Mouse (Mus musculus) neural tube, embryonic 12.5 days (tissue): ENCODE measurements around the gene Junb. TPM values are rescaled to one million over a fixed set of nuclear protein-coding genes. Genes with fewer than 3 reads are reported as not detected.

ENCODE experiments used
- ATAC-seq: fragments of 200-750 bp; cut with Nextera tagmentation; 2 replicates; pipeline ENCODE4 v1.8.0; 2017; ENCODE audit warnings: low read depth, mild to moderate bottlenecking, moderate TSS enrichment, moderate library complexity; ENCODE audit not compliant: low FRiP score
- H3K27ac ChIP-seq: fragments of 300-500 bp; sonication (generic); 2 replicates; pipeline ENCODE4 v1.5.1; 2016
- H3K27me3 ChIP-seq: fragments of 300-500 bp; sonication (generic); replicated peaks from 2 replicates; pipeline ENCODE4 v1.6.1; 2016; ENCODE audit warnings: mild to moderate bottlenecking
- H3K36me3 ChIP-seq: fragments of 300-500 bp; sonication (generic); 2 replicates; pipeline ENCODE4 v1.6.1; 2016; ENCODE audit warnings: mild to moderate bottlenecking
- H3K4me1 ChIP-seq: fragments of 300-500 bp; sonication (generic); 2 replicates; pipeline ENCODE4 v1.6.1; 2016
- H3K4me2 ChIP-seq: fragments of 300-500 bp; sonication (generic); replicated peaks from 2 replicates; pipeline ENCODE4 v1.6.1; 2016; ENCODE audit warnings: mild to moderate bottlenecking
- H3K4me3 ChIP-seq: fragments of 300-500 bp; sonication (generic); 2 replicates; pipeline ENCODE4 v1.5.1; 2016
- H3K9ac ChIP-seq: fragments of 300-500 bp; sonication (generic); 2 replicates; pipeline ENCODE4 v1.6.1; 2016; ENCODE audit warnings: mild to moderate bottlenecking
- H3K9me3 ChIP-seq: fragments of 300-500 bp; sonication (generic); 2 replicates; pipeline ENCODE4 v1.6.1; 2016; ENCODE audit warnings: mild to moderate bottlenecking
- WGBS: fragments of 180-500 bp; shearing (Covaris S2); methylation state at CpG from one replicate; pipeline ENCODE4 v1.1.7; 2016; 5-methylcytosine and 5-hydroxymethylcytosine counted together
- polyA plus RNA-seq: library from polyadenylated mRNA; unstranded; fragments of >200 nt; fragmentation: Nextera tagmentation; extraction: Ambion mirVana; gene quantifications from 2 replicates; pipeline ENCODE4 v1.2.1, GENCODE M21; 2016

Gene Junb
- polyA plus RNA-seq, 1 experiment from 2014 or later = 9.9 TPM

DNA sequence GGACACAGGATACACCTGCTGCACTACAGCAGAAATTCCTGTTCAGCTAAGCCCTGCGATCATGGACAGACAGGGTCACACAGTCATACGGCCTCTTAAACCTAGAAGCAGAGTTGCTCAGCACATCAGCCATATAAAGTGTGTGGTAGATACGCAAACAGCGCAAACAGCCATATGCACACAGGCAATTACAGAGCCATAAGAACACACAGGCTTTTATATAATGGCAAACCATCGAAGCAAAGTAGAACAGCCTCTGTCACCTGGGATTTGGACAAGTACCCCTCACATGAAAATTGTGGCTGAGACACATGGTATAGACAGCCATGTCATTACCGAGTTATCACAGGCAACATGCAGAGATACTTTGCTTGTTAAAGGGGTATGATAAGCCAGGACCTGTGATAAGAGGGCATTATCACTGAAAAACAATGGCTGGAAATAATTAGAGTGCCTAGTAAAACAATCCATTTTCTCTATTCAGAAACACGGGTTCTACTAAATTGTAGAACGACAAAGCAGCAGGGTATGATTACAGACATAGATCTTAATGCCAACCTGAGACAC is 7.9 kb upstream of the Junb start:
- no peak overlapping the region for H3K27ac ChIP-seq

DNA sequence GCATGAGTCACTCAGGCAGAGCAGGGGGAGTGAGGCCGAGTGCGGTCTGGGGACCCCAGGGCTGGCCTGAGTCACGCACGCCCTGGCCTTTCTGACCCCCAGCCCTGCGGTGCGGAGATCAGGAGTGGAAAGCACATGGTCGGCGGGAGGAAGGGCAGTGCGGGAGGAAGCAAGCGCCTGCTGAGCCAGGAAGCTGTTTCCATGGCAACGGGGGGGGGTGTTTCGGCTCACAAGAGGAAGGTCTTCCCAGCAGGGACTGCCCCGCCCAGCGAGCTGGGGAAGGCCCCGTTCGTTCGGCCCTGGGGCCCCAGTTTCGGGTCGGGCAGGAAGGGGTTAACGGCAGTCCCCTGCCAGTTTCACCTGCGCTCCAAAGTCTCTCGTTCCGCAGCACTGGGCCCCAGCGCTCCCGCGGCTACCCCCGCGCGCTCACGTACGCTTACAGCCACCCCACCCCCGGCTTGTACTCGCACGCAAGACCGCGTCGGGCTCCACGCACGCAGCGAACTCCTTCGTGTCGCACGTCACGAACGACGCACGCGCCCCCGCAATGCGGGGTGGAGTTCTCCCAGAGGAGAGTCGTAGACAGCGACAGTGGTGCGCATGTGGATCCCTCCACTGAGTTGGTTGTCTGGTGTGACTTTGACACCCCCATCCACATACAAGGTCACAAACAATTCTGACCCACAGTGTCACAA is 7.3 kb upstream of the Junb start:
- Histone ChIP-seq H3K4me3 (peak overlapping the region; percentile 43), H3K36me3 (no peaks in the 10 kb centered on the region), H3K27me3 (peaks cover 42% of the 10 kb centered on the region), H3K4me2 (peak overlapping the region; percentile 99), H3K4me1 (peaks cover 27% of the 10 kb centered on the region), H3K9ac (peak overlapping the region; percentile 57), H3K9me3 (no peaks in the 10 kb centered on the region), H3K27ac (no peak overlapping the region)
- under 1% methylated on average over 53 of the region's 53 CpGs for WGBS
- peak; percentile 3; the same call in 1 of the 2 replicates for ATAC-seq

More for the DNA sequence above, 7.9 kb upstream of the Junb start:
- Histone ChIP-seq H3K36me3 (no peaks in the 10 kb centered on the region), H3K27me3 (peaks cover 37% of the 10 kb centered on the region), H3K4me1 (peaks cover 26% of the 10 kb centered on the region), H3K4me3 (peak overlapping the region; percentile 43; the same call in 1 of the 2 replicates), H3K9ac (no peak overlapping the region; the same call in 1 of the 2 replicates), H3K4me2 (peak overlapping the region; percentile 99), H3K9me3 (no peaks in the 10 kb centered on the region)
- 41% methylated on average over 8 of the region's 8 CpGs for WGBS
- no peak for ATAC-seq

DNA sequence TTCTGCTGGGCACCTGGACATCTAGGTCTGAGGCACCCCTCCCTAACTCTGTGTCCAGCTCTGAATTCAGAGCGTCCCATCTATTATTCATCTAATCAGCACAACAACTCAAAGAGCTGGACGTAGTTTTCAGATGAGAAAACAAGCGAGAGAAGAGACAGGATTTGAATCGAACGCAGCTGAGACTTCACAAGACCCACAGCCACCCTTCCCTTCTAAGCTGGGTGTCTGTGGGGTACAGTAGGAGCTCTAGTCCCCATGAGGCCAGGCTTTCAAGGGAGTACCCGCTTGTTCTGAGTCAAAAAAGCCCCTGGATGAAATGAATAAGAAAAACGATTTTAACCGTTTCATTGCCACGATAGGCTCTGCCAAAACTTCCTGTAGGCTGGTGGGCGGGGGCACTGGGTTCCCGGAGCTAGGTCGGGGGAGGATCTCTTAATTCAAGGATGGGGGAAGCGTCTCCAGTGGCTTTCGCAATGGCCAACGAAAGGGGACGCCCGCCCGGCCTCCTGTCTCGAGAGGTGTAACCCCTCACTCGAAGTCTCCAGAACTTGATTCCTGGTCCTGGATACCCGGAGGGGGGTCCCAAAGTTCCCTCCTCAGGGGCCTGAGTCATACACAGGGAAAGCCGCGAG is 6.6 kb upstream of the Junb start:
- WGBS = under 1% methylated on average over 23 of the region's 23 CpGs
- Histone ChIP-seq H3K4me2 (peak overlapping the region; percentile 99), H3K27ac (no peak overlapping the region), H3K4me3 (peak overlapping the region; percentile 43), H3K27me3 (peaks cover 43% of the 10 kb centered on the region), H3K36me3 (no peaks in the 10 kb centered on the region), H3K9me3 (no peaks in the 10 kb centered on the region), H3K4me1 (peaks cover 29% of the 10 kb centered on the region), H3K9ac (peak overlapping the region; percentile 57)
- no peak for ATAC-seq

DNA sequence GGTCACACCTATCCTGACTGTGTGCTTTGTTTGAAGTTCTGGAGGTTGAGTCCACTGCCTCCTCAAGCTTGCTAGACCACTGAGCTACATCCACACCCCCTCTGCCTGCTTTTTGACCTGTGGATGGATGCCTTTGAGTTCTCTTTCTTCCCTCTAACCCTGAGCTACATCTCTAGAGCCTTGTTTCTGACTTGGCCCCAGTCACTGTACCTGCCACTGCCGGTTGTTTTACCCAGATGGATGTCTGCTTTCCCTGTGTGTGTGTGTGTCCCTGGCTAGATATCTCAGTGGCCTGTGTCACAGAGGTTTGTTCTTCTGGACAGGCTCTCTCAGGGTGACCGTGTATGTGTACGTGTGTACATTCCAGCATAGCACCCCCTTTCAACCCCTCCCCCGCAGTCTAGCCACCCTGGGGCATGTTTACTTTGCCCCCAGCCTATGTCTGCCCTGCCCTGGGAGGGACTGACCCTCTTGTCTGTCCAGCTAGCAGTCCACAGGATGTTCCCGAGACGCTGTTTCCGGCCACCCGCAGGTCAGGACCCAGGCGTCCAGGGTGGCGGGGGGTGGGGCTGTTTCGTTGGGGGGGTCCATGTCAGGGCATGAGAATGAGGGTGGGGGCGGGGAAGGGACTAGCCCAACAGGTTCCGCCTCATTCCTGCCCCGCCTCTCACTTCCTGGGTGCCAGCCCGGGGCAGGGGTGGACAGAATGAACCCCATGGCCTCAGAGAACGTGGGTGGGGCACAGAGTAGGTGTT is 6.0 kb upstream of the Junb start:
- Histone ChIP-seq H3K27ac (no peak overlapping the region), H3K9ac (no peak overlapping the region)

DNA sequence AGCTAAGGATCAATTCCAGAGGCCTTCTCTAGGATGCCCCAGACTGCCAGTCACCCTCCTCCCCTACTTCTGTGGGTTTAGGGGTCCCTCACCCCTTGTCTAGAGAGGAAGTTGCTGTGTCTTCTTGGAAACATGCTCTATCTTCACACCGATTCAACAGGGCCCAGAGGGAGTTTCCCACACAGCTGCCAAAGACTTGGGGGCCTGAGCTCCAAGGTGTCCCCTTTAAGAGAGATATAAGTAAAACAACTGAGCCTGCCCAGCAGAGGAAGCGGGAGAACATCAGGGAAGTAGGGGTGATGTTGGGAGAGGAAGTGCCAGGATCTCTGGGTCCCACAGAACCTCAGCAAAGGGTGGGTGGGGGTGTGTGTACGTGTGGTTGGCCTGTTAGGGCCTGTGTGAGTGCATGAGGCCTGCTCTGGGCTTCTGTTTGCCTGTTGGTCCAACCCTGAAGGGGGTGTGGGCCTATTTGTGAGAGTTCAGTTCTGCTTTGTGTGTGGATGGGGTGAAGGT is 4.0 kb upstream of the Junb start:
- peaks cover 55% of the 10 kb centered on the region for H3K27me3 ChIP-seq
- WGBS = 62% methylated on average over 3 of the region's 3 CpGs
- ATAC-seq = no peak
- H3K4me3 ChIP-seq = no peak overlapping the region
- H3K4me2 ChIP-seq = 0 out of 2 replicates have a peak overlapping the region, but pooled peaks have one; percentile 3
- no peaks in the 10 kb centered on the region for H3K36me3 ChIP-seq
- no peaks in the 10 kb centered on the region for H3K9me3 ChIP-seq
- H3K9ac ChIP-seq = no peak overlapping the region
- H3K4me1 ChIP-seq = peaks cover 53% of the 10 kb centered on the region
- H3K27ac ChIP-seq = no peak overlapping the region

More for the DNA sequence above, 6.0 kb upstream of the Junb start:
- no peak overlapping the region for H3K4me3 ChIP-seq
- no peaks in the 10 kb centered on the region for H3K9me3 ChIP-seq
- 12% methylated on average over 16 of the region's 16 CpGs for WGBS
- peaks cover 47% of the 10 kb centered on the region for H3K27me3 ChIP-seq
- no peak for ATAC-seq
- H3K4me2 ChIP-seq = peak overlapping the region; percentile 99
- H3K4me1 ChIP-seq = peaks cover 36% of the 10 kb centered on the region
- H3K36me3 ChIP-seq = no peaks in the 10 kb centered on the region

DNA sequence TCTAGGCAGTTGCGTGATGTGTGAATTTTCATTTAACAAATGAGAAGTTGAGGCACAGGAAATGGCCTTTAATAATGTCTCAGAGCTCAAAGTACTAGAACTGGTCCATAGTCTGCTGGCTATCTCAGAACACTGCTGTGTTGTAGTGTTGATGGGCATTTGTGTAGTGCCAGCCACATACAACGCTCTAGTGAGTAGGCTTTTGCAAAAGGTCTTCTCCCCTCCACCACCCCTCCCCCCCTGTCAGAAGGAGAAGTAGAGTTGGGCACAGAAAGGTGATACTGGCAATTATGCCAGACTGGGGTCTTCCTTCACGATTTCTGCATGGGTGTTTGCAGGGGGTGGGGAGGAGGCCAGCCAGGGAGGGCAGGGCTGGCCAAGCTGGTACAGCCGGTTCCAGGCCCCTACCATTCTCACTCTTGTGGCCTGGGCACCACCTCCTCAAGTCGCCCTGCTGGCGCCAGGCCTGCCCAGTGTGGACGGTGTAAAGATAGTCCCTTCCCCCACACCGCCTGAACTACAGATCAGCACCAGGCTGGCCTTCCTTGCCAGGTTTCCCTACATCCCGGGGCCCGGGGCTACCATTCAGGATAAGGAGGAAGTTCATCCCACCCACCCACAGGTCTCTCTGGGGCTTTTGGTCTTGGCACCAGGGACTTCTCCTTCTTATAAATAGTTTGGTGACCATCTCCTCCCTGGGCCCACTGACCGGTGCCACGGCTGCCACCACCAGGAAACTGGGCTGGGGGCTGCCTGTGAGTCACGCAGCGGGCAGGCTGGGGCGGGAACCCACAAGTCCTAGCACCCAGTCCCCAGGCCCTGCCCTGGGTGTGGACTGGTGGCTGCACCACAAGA is 3.4 kb upstream of the Junb start:
- Histone ChIP-seq H3K9ac (no peak overlapping the region), H3K27ac (no peak overlapping the region), H3K4me3 (no peak overlapping the region), H3K27me3 (peaks cover 59% of the 10 kb centered on the region), H3K4me1 (peaks cover 60% of the 10 kb centered on the region), H3K36me3 (no peaks in the 10 kb centered on the region), H3K4me2 (no peak overlapping the region), H3K9me3 (no peaks in the 10 kb centered on the region)
- WGBS = 86% methylated on average over 15 of the region's 15 CpGs
- ATAC-seq = no peak

DNA sequence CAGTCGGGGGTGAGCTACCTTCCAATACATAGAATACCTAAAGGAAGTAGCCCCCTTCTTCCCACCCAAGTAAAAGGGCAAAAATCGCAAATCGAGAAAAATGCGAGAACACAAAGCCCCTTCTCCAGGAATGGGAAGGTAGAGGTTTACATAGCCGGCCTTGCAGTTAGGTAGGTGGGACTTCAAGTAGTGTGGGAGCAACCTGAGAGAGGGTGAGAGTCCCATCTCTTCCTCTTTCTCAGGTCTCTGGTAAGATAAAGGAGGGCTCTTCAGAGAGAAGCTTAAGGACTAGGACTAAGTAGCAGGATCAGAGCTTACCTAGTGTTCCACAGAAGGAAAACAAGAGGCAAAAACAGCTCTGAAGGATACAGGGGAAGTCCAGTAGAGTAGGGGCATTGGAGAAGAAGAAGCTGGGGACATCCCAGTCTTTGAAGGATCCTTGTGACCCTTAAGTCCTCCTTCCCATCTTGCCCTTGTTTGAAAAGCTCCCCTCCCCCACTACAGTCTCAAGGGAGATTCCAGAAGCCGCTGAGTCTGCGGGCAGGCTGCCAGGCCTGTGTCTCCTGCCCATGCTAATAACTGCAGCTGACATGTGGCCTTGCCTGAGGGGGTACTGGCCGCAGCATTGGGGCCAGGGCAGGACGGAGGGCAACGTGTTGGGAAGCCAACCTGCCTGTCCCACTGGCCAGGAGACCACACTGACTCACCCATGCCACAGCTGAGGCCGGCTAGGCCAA is 2.3 kb upstream of the Junb start:
- no peak for ATAC-seq
- H3K4me2 ChIP-seq = peak overlapping the region; percentile 98
- no peak overlapping the region for H3K27ac ChIP-seq
- H3K4me1 ChIP-seq = peaks cover 65% of the 10 kb centered on the region
- H3K4me3 ChIP-seq = no peak overlapping the region
- H3K27me3 ChIP-seq = peaks cover 51% of the 10 kb centered on the region
- 0 out of 2 replicates have a peak overlapping the region, but pooled peaks have one; percentile 40 for H3K9ac ChIP-seq
- H3K36me3 ChIP-seq = no peaks in the 10 kb centered on the region
- 37% methylated on average over 11 of the region's 11 CpGs for WGBS
- no peaks in the 10 kb centered on the region for H3K9me3 ChIP-seq

DNA sequence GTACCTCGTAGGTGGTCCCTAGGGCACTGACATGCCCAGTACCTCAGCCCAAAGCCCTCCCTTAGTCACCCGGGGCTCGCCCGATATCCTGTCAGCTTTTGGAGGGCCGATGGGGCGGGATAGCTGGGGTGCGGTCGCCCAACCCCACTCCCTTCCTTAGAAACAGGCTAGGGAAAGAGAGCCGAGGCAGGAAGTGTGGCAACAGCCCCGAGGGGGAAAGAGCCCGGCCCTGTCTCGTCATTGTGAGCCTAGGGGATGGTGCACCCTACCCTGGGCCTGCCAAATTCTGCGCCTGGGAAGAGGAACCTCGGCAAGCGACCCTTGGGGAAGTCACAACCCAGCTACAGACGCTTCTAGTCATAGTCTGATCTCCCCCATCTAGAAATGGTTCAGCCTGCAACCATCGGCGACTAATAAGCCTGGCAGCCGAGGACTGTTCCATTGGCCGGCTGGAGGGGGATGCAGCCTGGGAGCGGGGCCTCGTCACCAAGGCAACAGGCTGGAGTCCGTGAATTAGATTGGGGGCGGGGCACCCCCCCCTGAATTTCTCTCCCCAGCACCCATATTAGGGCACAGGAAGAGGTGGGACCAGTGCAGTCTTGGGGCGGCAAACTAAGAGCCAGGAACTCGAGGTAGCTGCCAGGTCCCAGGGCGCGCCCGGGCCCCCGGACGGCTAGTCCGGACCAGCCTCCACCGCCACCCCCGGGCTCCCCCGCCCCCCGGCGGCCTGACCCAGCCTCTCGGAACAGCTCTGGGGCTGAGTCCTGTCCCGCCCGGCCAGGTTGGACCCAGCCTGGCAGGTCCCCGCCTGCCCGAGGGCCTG is 1.3 kb upstream of the Junb start:
- Histone ChIP-seq H3K9me3 (no peaks in the 10 kb centered on the region), H3K27ac (no peak overlapping the region), H3K4me2 (peak overlapping the region; percentile 98), H3K27me3 (peaks cover 47% of the 10 kb centered on the region), H3K4me1 (peaks cover 60% of the 10 kb centered on the region), H3K4me3 (peak overlapping the region; percentile 26), H3K9ac (peak overlapping the region; percentile 48), H3K36me3 (no peaks in the 10 kb centered on the region)
- WGBS = 3% methylated on average over 41 of the region's 42 CpGs
- peak; percentile 6; the same call in 1 of the 2 replicates for ATAC-seq

DNA sequence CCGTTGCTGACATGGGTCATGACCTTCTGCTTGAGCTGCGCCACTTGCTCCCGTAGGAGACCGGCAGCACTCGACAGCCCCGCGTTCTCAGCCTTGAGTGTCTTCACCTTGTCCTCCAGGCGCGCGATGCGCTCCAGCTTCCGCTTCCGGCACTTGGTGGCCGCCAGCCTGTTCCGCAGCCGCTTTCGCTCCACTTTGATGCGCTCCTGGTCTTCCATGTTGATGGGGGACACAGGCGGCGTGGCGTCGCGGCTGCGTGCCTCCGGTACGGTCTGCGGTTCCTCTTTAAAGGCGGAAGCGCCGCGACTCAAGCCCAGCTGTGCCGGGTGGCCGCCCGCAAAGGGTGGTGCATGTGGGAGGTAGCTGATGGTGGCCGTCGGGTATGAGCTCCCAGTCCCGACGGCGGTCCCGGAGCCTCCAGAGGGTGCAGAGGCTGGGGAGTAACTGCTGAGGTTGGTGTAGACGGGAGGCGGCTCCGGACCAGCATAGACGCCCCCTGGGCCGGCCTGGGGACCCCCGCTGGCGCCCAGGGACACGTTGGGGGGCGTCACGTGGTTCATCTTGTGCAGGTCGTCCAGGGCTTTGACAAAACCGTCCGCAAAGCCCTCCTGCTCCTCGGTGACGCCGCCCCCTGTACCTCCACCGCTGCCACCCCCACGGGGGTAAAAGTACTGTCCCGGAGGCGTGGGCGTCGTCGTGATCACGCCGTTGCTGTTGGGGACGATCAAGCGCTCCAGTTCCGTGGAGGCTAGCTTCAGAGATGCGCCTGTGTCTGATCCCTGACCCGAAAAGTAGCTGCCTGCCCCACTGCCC is 877 bp downstream of the Junb start:
- no peak for ATAC-seq
- no peaks in the 10 kb centered on the region for H3K9me3 ChIP-seq
- no peak overlapping the region for H3K27ac ChIP-seq
- H3K4me1 ChIP-seq = peaks cover 56% of the 10 kb centered on the region
- peaks cover 16% of the 10 kb centered on the region for H3K36me3 ChIP-seq
- H3K27me3 ChIP-seq = peaks cover 40% of the 10 kb centered on the region
- WGBS = 1% methylated on average over 70 of the region's 70 CpGs
- H3K4me3 ChIP-seq = peak overlapping the region; percentile 46
- peak overlapping the region; percentile 61 for H3K9ac ChIP-seq
- H3K4me2 ChIP-seq = peak overlapping the region; percentile 98
